Mouse (Mus musculus) heart, postnatal 0 days (tissue): ENCODE measurements around the gene Rab3gap2. TPM values are rescaled to one million over a fixed set of nuclear protein-coding genes. Genes with fewer than 3 reads are reported as not detected.

ENCODE experiments used
- ATAC-seq: fragments of 200-750 bp; cut with Nextera tagmentation; 2 replicates; pipeline ENCODE4 v1.8.0; 2017; ENCODE audit warnings: low read depth, moderate number of reproducible peaks, moderate library complexity; ENCODE audit not compliant: insufficient read depth
- DNase-seq: peaks from one replicate; pipeline ENCODE4 v3.0.0-alpha.2; 2016; ENCODE audit warnings: low spot score
- H3K27ac ChIP-seq: fragments of 300-500 bp; sonication (generic); 2 replicates; pipeline ENCODE4 v1.5.1; 2014; ENCODE audit warnings: low read depth, mild to moderate bottlenecking
- H3K27me3 ChIP-seq: fragments of 300-500 bp; sonication (generic); 2 replicates; pipeline ENCODE4 v1.6.1; 2014; ENCODE audit warnings: low read length, mixed read lengths; ENCODE audit not compliant: control insufficient read depth, insufficient read depth
- H3K36me3 ChIP-seq: fragments of 300-500 bp; sonication (generic); replicated peaks from 2 replicates; pipeline ENCODE4 v1.6.1; 2014; ENCODE audit warnings: low read length, mixed read lengths; ENCODE audit not compliant: control insufficient read depth, insufficient read depth
- H3K4me1 ChIP-seq: fragments of 300-500 bp; sonication (generic); 2 replicates; pipeline ENCODE4 v1.6.1; 2014; ENCODE audit warnings: antibody characterized with exemption; ENCODE audit not compliant: control insufficient read depth, insufficient read depth
- H3K4me2 ChIP-seq: fragments of 300-500 bp; sonication (generic); 2 replicates; pipeline ENCODE4 v1.6.1; 2014; ENCODE audit warnings: low read depth, mild to moderate bottlenecking, low read length, moderate library complexity
- H3K4me3 ChIP-seq: fragments of 300-500 bp; sonication (generic); 2 replicates; pipeline ENCODE4 v1.5.1; 2014; ENCODE audit warnings: low read depth, low read length
- H3K9ac ChIP-seq: fragments of 300-500 bp; sonication (generic); replicated peaks from 2 replicates; pipeline ENCODE4 v1.6.1; 2014; ENCODE audit warnings: low read depth, low read length, mixed read lengths
- H3K9me3 ChIP-seq: fragments of 300-500 bp; sonication (generic); replicated peaks from 2 replicates; pipeline ENCODE4 v1.6.1; 2016; ENCODE audit warnings: low read length; ENCODE audit not compliant: control insufficient read depth
- CTCF ChIP-seq: IDR thresholded peaks from 2 replicates; pipeline ENCODE4 v1.5.1; 2016; ENCODE audit warnings: antibody characterized with exemption, control low read depth, low read depth
- EP300 ChIP-seq: IDR thresholded peaks from 2 replicates; pipeline ENCODE4 v1.6.1; 2016; ENCODE audit warnings: antibody characterized with exemption, low read depth
- WGBS: fragments of 180-500 bp; shearing (Covaris S2); extraction: QIAGEN DNeasy Blood & Tissue Kit; methylation state at CpG from one replicate; pipeline ENCODE4 v1.1.7; 2014; 5-methylcytosine and 5-hydroxymethylcytosine counted together
- polyA plus RNA-seq: library from polyadenylated mRNA; unstranded; fragments of >200 nt; fragmentation: Nextera tagmentation; extraction: Ambion mirVana; gene quantifications from 2 replicates; pipeline ENCODE4 v1.2.1, GENCODE M21; 2015
- total RNA-seq: library from RNA; depleted of rRNA; stranded (reverse); fragments of >200 nt; gene quantifications from 2 replicates; pipeline ENCODE4 v1.2.3, GENCODE M21; 2014; ENCODE audit warnings: low replicate concordance

Rab3gap2 gene
- total and polyA plus RNA-seq, 2 experiments from 2014 or later, result 11.1 to 15.5 TPM

- Histone ChIP-seq H3K4me1 (no peaks in the 10 kb centered on the region), H3K4me2 (no peak overlapping the region), H3K36me3 (no peaks in the 10 kb centered on the region), H3K9me3 (no peaks in the 10 kb centered on the region), H3K27me3 (no peaks in the 10 kb centered on the region), H3K4me3 (no peak overlapping the region), H3K9ac (no peak overlapping the region), H3K27ac (no peak overlapping the region)
- WGBS, result 62% methylated on average over 13 of the region's 13 CpGs
- DNase-seq (peak; percentile 52), ATAC-seq (peak; percentile 63)
- TF ChIP-seq EP300 (no peak), CTCF (peak; percentile 80)
These were observed 16.7 kb upstream of the Rab3gap2 start for GRCm38 (mm10) chr1:185187135-185187785.

- Histone ChIP-seq H3K27me3 (no peaks in the 10 kb centered on the region), H3K9ac (no peak overlapping the region), H3K4me3 (no peak overlapping the region), H3K9me3 (no peaks in the 10 kb centered on the region), H3K27ac (no peak overlapping the region), H3K4me1 (no peaks in the 10 kb centered on the region), H3K36me3 (no peaks in the 10 kb centered on the region), H3K4me2 (no peak overlapping the region)
- WGBS, result 89% methylated on average over 9 of the region's 9 CpGs
- no peak for DNase-seq
- no peak for ATAC-seq
- TF ChIP-seq EP300, result no peak
These were observed 14.0 kb upstream of the Rab3gap2 start for GRCm38 (mm10) chr1:185189901-185190300.

- H3K36me3 ChIP-seq, result no peaks in the 10 kb centered on the region
- H3K9ac ChIP-seq, result no peak overlapping the region
- no peaks in the 10 kb centered on the region for H3K27me3 ChIP-seq
- TF ChIP-seq EP300, result no peak
- TF ChIP-seq CTCF, result no peak
- H3K27ac ChIP-seq, result no peak overlapping the region
- H3K4me2 ChIP-seq, result no peak overlapping the region
- no peak overlapping the region for H3K4me3 ChIP-seq
- H3K4me1 ChIP-seq, result no peaks in the 10 kb centered on the region
- 83% methylated on average over 8 of the region's 8 CpGs for WGBS
- ATAC-seq, result no peak
- no peaks in the 10 kb centered on the region for H3K9me3 ChIP-seq
- DNase-seq, result no peak
These were observed 11.8 kb upstream of the Rab3gap2 start for GRCm38 (mm10) chr1:185192087-185192486.

- Histone ChIP-seq H3K4me2 (peak overlapping the region; percentile 40), H3K27ac (no peak overlapping the region), H3K9ac (no peak overlapping the region), H3K27me3 (no peaks in the 10 kb centered on the region), H3K9me3 (no peaks in the 10 kb centered on the region), H3K4me3 (no peak overlapping the region; the same call in 1 of the 2 replicates), H3K36me3 (no peaks in the 10 kb centered on the region), H3K4me1 (no peaks in the 10 kb centered on the region)
- ATAC-seq, result peak; percentile 78; the same call in 1 of the 2 replicates
- DNase-seq, result peak; percentile 90
- TF ChIP-seq CTCF (peak; percentile 96), EP300 (no peak)
- WGBS, result 8% methylated on average over 10 of the region's 10 CpGs
These were observed 10.4 kb upstream of the Rab3gap2 start for GRCm38 (mm10) chr1:185193509-185193908.

DNA sequence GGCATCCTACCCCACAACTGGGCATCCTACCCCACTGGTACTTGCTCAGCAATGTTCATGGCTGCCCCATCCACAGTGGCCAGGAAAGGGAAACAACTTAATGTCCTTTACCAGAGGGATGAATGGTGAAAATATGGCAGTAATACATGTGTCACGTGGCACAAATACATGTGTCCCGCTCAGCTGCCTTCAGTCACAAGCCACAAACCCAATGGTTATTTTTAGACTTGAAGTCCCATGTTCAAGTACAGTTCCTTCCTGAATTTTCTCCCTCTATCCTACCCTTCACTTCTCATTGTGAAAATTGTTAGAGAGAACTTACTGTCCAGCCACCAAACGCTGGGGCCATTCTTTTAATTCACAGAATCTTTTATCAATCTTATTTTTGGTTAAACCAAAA lies 7.6 kb upstream of the Rab3gap2 start:
- no peak for ATAC-seq
- TF ChIP-seq CTCF (no peak), EP300 (no peak)
- WGBS, result 48% methylated on average over 3 of the region's 3 CpGs
- Histone ChIP-seq H3K4me3 (no peak overlapping the region), H3K4me2 (no peak overlapping the region), H3K36me3 (no peaks in the 10 kb centered on the region), H3K9me3 (no peaks in the 10 kb centered on the region), H3K9ac (no peak overlapping the region), H3K4me1 (no peaks in the 10 kb centered on the region), H3K27me3 (no peaks in the 10 kb centered on the region), H3K27ac (no peak overlapping the region)
- peak; percentile 1 for DNase-seq
